Mouse (Mus musculus) erythroblast, embryonic 14.5 days (primary cell): ENCODE data around the gene Abcc10. TPM values are rescaled to one million over a fixed set of nuclear protein-coding genes. Genes with fewer than 3 reads are reported as not detected.

Experiments
- H3K27me3 ChIP-seq: 2 replicates; pipeline ENCODE4 v1.6.1; 2012; ENCODE audit warnings: inconsistent platforms; ENCODE audit not compliant: control insufficient read depth
- H3K36me3 ChIP-seq: 2 replicates; pipeline ENCODE4 v1.6.1; 2012; ENCODE audit warnings: mild to moderate bottlenecking, inconsistent platforms; ENCODE audit not compliant: control insufficient read depth
- H3K4me1 ChIP-seq: 2 replicates; pipeline ENCODE4 v1.6.1; 2012; ENCODE audit warnings: inconsistent platforms; ENCODE audit not compliant: control insufficient read depth
- H3K4me3 ChIP-seq: replicated peaks from 2 replicates; pipeline ENCODE3; 2012; ENCODE audit warnings: moderate library complexity, mild to moderate bottlenecking, inconsistent platforms
- H3K9me3 ChIP-seq: 2 replicates; pipeline ENCODE4 v1.6.1; 2012; ENCODE audit warnings: low read length, inconsistent platforms, mixed read lengths; ENCODE audit not compliant: control insufficient read depth
- GATA1 ChIP-seq: IDR thresholded peaks from 2 replicates; pipeline ENCODE4 v1.6.1; 2012; ENCODE audit warnings: low read length, inconsistent platforms, mixed read lengths
- TAL1 ChIP-seq: IDR thresholded peaks from 3 replicates; pipeline ENCODE4 v1.6.1; 2012; ENCODE audit warnings: low read length, inconsistent platforms, mixed read lengths
- polyA plus RNA-seq: library from polyadenylated mRNA; stranded (reverse); fragments of >175 nt; gene quantifications from 2 replicates; pipeline ENCODE4 v1.2.3, GENCODE M21; 2012

Gene Abcc10
- polyA plus RNA-seq, 1 experiment = 0.34 TPM

DNA sequence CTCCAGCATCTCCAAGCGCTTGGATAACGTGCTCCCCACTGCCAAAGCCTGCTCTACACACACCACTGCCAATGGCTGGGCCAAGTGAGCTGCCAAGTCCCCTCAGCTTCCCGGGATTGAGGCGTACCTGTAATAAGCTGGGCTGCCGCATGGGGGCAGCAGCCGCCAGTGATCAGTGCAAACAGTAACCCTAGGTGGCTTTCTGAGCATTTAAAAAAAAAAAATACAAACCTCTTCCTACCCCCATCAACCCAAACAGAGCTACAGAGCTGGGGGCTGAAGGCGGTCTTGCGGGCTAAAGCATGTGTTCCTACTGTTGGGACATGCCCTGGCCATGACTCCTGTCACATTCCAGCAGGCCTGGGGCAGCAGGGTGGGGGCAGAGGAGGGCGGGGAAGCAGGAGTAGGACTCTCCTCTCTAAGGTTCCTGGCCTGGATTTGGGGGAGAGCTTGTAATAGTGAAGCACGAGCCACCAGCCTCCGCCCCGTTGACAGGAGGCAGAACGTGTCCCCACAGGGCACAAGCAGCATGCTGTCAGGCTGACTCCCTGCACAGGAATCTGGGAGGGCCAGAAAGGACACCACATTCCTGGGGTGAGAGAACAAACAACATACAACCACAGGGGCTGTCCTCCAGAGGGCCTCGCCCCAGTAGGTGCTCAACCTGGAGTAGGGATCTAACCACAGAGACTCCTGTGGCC is 62.1 kb downstream of the Abcc10 start:
- no peaks in the 10 kb centered on the region for H3K27me3 ChIP-seq
- peaks cover 100% of the 10 kb centered on the region for H3K36me3 ChIP-seq
- TF ChIP-seq GATA1 (no peak), TAL1 (no peak)
- H3K4me3 ChIP-seq = no peak overlapping the region
- no peaks in the 10 kb centered on the region for H3K9me3 ChIP-seq
- H3K4me1 ChIP-seq = no peaks in the 10 kb centered on the region

- H3K27me3 ChIP-seq = no peaks in the 10 kb centered on the region
- H3K36me3 ChIP-seq = peaks cover 100% of the 10 kb centered on the region
- TF ChIP-seq TAL1 = no peak
- no peak for TF ChIP-seq GATA1
- no peaks in the 10 kb centered on the region for H3K4me1 ChIP-seq
- H3K4me3 ChIP-seq = no peak overlapping the region
- no peaks in the 10 kb centered on the region for H3K9me3 ChIP-seq
Measured at GRCm38 (mm10) chr17:46265502-46265901, 62.6 kb downstream of the Abcc10 start.

- H3K9me3 ChIP-seq = no peaks in the 10 kb centered on the region
- H3K4me1 ChIP-seq = peaks cover 1% of the 10 kb centered on the region
- H3K4me3 ChIP-seq = no peak overlapping the region
- peaks cover 100% of the 10 kb centered on the region for H3K36me3 ChIP-seq
- no peak for TF ChIP-seq TAL1
- TF ChIP-seq GATA1 = no peak
- no peaks in the 10 kb centered on the region for H3K27me3 ChIP-seq
Measured at GRCm38 (mm10) chr17:46262201-46262694, 65.9 kb downstream of the Abcc10 start.

- peaks cover 1% of the 10 kb centered on the region for H3K4me1 ChIP-seq
- no peak overlapping the region for H3K4me3 ChIP-seq
- peaks cover 18% of the 10 kb centered on the region for H3K27me3 ChIP-seq
- TF ChIP-seq TAL1 = no peak
- no peak for TF ChIP-seq GATA1
- no peaks in the 10 kb centered on the region; the same call in 1 of the 2 replicates for H3K9me3 ChIP-seq
- peaks cover 78% of the 10 kb centered on the region for H3K36me3 ChIP-seq
Measured at GRCm38 (mm10) chr17:46259675-46260074, 68.5 kb downstream of the Abcc10 start.

DNA sequence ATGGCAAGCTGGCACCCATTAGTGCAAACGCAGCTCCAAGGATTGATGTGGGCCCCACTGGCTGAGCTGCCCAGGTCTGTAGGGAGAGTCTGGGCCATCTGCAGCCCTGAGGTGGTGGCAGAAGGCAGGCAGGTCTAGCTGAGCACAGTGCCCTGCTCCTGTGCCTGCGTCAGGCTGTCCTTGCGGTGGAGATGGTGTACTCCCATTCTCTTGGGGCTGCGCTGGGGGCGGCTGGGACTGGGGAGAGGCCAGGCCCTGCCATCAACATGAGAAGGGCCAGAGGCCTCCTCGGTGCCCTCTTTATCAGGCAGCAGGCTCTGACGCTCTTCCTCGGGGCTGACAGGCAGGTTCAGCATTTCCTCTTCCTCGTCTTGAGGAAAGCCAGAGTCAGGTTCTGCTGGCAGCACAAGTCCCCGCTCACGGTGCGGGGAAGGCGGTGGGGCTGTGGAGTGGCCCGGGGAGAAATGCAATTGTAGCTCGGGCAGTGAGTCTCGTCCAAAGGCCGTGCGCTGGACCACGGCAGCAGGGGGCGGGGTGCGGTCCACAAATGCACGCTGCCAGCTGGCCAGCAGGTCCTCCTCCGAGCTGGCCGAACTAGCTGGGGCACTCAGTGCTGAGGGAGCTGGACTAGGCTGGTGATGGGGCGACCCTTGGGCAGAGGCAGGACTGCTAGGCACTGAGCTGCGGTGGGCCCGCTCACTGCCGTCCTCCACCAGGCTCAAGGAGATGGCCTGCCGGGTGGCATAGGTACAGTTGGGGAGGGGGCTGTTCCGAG is 69.7 kb downstream of the Abcc10 start:
- Histone ChIP-seq H3K9me3 (no peaks in the 10 kb centered on the region; the same call in 1 of the 2 replicates), H3K36me3 (peaks cover 66% of the 10 kb centered on the region), H3K4me1 (peaks cover 13% of the 10 kb centered on the region), H3K4me3 (no peak overlapping the region), H3K27me3 (peaks cover 30% of the 10 kb centered on the region)
- TF ChIP-seq GATA1 (no peak), TAL1 (no peak)

DNA sequence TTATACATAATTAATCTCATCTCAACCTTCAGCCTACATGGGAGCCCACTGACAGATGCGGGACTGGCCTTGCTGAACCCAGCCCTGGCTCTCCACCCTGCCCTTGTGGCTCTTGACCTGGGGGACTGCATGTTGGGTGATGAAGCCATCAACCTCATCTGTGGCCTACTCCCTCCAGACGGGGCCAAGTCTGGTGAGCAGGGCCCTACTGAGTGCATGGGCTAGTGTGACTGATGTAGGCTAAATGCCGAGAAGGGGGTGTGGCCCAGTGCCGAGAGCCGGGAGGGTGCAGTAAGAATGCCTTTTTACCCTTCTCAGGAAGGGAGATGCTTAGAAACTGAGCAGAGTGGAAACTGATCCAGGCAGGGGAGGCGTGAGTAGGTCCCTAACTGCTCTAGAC is 73.0 kb downstream of the Abcc10 start:
- Histone ChIP-seq H3K36me3 (peaks cover 59% of the 10 kb centered on the region), H3K27me3 (peaks cover 37% of the 10 kb centered on the region), H3K9me3 (no peaks in the 10 kb centered on the region; the same call in 1 of the 2 replicates), H3K4me1 (peaks cover 23% of the 10 kb centered on the region), H3K4me3 (no peak overlapping the region)
- TF ChIP-seq GATA1 (no peak), TAL1 (no peak)

DNA sequence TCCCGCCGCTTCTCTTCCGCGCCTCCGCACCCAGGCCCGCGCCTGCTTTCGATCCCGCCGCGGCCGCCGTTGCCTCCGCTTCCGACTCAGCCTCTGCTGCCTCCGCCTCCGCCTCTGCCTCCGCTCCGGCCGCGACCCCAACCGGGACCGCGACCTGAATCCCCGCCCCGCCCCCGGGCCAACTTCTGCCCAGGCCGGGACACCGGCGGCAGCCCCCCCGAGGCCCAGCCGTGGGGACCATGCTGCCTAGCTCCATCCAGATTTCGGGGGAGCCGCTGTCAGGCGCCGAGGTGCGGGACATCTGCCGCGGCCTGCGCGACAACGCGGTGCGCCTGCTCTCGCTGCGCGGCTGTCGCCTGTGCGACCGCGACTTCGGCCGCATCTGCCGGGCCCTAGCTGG is 74.0 kb downstream of the Abcc10 start:
- peaks cover 59% of the 10 kb centered on the region for H3K36me3 ChIP-seq
- H3K27me3 ChIP-seq = peaks cover 37% of the 10 kb centered on the region
- peaks cover 32% of the 10 kb centered on the region for H3K4me1 ChIP-seq
- TF ChIP-seq GATA1 = no peak
- TF ChIP-seq TAL1 = no peak
- no peaks in the 10 kb centered on the region; the same call in 1 of the 2 replicates for H3K9me3 ChIP-seq
- peak overlapping the region; percentile 58 for H3K4me3 ChIP-seq

- H3K9me3 ChIP-seq = no peaks in the 10 kb centered on the region; the same call in 1 of the 2 replicates
- peaks cover 37% of the 10 kb centered on the region for H3K27me3 ChIP-seq
- peak within 1 kb of the TSS; percentile 58 for H3K4me3 ChIP-seq
- peaks cover 59% of the 10 kb centered on the region for H3K36me3 ChIP-seq
- peaks cover 36% of the 10 kb centered on the region for H3K4me1 ChIP-seq
- TF ChIP-seq GATA1 (no peak), TAL1 (no peak)
Measured at GRCm38 (mm10) chr17:46253452-46254084, 74.6 kb downstream of the Abcc10 start, which contains the start of gene Lrrc73. Lrrc73 (plus strand) TSS chr17:46253531.

Other genes with a start within 250 kb of the Abcc10 start
- gene Mrps18a, start 217.4 kb downstream of the Abcc10 start, polyA plus RNA-seq = 7.7 and 9.7 TPM in 2 replicates
- 0.42 TPM in 1 of 2 replicates, not detected in the other for gene Rsph9, start 184.1 kb downstream of the Abcc10 start, polyA plus RNA-seq
- 1.4 and 4.1 TPM in 2 replicates for gene Mad2l1bp, start 174.8 kb downstream of the Abcc10 start, polyA plus RNA-seq
- 15.3 and 19.3 TPM in 2 replicates for gene Gtpbp2, start 167.3 kb downstream of the Abcc10 start, polyA plus RNA-seq
- 0.24 and 0.27 TPM in 2 replicates for gene Polh, start 125.7 kb downstream of the Abcc10 start, polyA plus RNA-seq
- gene Xpo5, start 125.6 kb downstream of the Abcc10 start, polyA plus RNA-seq = 0.36 and 0.51 TPM in 2 replicates
- 1.2 and 1.6 TPM in 2 replicates for gene Polr1c, start 80.3 kb downstream of the Abcc10 start, polyA plus RNA-seq
- gene Yipf3, start 80.3 kb downstream of the Abcc10 start, polyA plus RNA-seq = 8.0 and 13.3 TPM in 2 replicates
- gene Lrrc73, start 74.8 kb downstream of the Abcc10 start, polyA plus RNA-seq = 0.15 and 0.27 TPM in 2 replicates
- 11.2 and 12.7 TPM in 2 replicates for gene Tjap1, start 45.3 kb downstream of the Abcc10 start, polyA plus RNA-seq
- gene Dlk2, start 30.9 kb downstream of the Abcc10 start, polyA plus RNA-seq = not detected in 2 replicates
- gene Zfp318, start 55.4 kb upstream of the Abcc10 start, polyA plus RNA-seq = 0.05 and 0.13 TPM in 2 replicates
- gene Crip3, start 100.6 kb upstream of the Abcc10 start, polyA plus RNA-seq = not detected in 2 replicates
- not detected in 2 replicates for gene Slc22a7, start 110.1 kb upstream of the Abcc10 start, polyA plus RNA-seq
- gene Ttbk1, start 159.3 kb upstream of the Abcc10 start, polyA plus RNA-seq = 0.01 TPM in 2 replicates
- 1.5 and 1.9 TPM in 2 replicates for gene Dnph1, start 168.4 kb upstream of the Abcc10 start, polyA plus RNA-seq
- 0.01 and 0.09 TPM in 2 replicates for gene Cul9, start 218.0 kb upstream of the Abcc10 start, polyA plus RNA-seq
- 5.1 and 6.1 TPM in 2 replicates for gene Srf, start 227.8 kb upstream of the Abcc10 start, polyA plus RNA-seq